Mouse (Mus musculus) T-cell, adult 2 months (primary cell): ENCODE data around the gene Tnip2.

Experiments
- DNase-seq: peaks from one replicate; pipeline ENCODE4 v3.0.0; 2022; ENCODE audit warnings: low spot score

Tnip2 gene

DNA sequence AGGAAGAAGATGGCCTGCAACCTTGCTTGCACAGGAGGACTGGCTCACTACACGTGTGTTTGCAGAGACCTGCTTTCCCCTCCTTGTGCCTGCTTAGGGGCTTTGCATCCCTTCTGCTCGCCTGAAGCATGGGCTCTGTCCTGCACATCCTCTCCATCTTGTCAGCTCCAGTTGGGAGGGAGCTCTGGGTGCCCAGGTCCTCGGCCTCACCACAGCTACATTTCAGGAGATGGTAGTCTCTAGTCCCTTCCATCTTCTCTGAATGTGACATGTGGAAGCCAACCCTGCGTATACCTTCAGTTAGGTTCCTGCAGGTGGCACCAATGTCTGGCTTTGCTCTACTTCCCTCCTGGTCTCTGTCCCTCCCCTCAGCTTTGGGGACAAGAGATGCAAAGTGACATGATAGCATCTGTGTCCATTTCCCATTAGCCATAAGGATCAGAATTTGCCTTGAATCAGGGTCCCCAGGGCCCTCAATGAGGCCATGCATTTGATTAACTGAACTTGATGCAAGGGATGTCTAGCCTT, 10.2 kb upstream of the Tnip2 start:
- no peak for DNase-seq

DNA sequence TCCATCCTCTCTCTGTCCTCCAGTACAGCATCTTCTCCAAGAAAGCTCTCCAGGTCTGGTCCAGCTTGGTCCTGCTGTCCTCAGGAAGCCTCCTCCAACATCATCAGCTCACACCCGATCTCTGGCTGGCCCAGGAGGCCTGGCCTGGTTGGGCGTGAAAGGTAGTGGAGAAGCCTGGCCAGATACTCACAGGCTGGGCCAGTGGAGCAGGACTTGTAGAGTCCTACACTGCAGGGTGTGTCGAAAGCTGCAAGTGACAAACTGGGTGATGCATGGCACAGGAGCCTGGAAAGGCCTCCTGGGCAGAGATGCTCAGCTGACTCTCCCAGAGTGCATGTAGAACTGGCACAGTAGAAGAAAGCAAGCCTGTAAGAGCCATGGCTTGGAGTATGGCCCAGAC, 7.5 kb upstream of the Tnip2 start:
- no peak for DNase-seq

DNA sequence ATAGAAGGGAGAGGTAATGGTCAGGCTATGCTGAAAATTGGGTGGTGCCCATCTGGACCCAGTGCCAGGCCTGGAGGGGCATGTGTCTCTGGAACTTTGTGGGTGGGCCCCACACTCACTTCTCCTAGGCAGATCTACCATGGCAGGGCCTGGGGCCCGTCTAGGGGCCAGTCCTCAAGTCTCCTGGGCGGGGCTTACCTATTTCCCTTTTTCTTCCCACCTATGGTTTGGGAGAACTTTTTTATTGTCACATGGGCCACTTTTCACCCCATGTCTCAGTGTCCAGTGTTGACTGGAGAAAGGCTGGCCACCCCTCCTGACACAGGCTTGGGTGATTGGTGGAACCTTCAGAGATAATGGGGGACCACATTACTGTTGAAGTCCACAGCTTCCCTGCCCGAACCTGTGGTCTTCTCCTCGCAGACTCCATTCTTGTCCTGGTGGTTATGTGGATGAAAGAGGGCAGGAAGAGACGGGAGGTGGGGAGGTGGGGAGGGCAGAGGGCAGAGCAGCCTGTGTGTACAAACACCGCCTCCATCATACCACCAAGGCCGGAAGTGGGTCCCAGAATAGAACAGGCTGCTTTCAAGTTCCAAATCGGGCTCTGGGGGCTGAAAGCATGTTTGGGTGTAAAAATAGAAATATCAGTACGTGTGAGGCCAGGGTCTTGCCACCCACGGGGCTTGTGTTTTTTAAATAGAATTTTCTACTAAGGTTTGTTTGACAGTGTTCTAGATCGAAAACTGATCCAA, 6.8 kb upstream of the Tnip2 start:
- DNase-seq, result peak; percentile 78

DNA sequence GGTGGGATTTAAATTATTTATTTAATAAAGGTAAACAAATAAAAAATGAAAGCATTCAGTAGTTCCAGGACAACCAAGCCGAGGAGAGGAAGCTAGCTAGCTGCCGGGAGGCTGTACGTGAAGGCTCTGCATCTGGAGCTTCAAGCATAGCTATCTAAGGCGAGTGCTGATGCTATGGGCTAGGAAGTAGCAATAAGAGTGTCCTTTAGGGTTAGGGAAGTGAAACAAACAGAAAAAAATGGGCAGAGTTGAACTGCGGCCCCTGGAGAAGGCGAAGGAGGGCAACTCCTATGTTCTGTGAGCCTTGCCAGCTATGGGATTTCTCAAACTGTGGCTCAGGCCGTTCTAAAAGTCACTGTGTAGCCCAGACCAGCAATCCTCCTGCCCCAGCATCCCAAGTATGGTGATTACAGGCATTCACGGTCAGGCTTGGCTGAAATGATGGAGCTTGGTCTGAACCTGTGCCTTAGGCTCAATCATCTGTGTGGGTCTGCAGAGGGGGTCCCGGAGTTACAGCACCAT, 5.7 kb upstream of the Tnip2 start:
- no peak for DNase-seq

DNA sequence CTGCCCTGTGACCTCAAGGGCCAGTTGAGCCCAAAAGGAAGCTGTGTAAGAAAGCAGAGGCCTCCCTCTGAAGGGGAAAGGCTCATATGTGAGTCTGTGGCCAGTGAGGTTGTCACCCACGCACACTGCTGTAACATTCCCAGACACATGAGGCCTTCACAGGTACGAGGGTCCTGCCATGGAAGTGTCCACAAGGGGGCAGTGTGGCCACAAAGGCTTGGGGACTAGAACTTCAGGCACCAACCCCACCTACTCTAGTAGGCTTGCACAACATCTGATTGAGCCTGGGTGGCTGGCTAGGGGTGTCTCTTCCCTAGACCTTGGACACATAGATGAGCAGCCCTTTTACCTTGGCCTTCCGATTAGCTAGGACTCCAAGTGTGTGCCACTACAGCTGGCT, 4.1 kb upstream of the Tnip2 start:
- peak; percentile 82 for DNase-seq

DNA sequence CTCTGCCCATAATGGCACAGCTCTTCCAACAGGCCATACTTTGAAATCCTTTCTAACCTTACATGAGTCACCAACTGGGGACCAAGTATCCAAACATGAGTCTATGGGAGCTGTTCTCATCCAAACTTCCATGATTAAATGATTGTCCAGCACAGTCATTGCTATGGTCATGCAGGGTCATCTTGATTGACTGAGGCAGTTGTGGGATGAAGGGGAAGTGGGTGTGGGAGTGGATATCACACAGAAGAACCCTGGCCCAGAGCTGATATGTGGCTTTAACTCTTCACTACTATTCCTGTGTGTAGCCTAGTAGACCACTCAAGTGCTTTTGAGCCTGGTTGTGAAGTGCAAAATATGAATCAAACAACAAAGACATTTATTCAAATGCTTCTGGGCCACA, 1.3 kb upstream of the Tnip2 start:
- no peak for DNase-seq

DNA sequence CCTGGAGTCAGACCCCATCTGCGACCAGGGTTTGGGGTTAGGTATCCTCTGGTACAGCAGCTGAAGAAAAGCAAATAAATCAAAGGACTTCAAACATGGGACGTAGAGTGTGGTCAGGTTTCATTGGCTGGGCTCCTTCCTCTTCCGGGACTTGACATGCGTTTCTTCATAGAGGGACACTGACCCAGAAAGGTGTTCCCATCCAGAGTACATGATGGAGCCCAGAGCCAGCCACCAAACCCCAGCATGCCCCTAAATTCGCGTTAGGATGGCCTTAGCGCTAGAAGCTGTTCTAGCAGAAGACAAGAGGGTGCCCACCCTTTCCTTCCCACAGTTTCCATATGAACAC, 401 bp upstream of the Tnip2 start:
- no peak for DNase-seq

- no peak for DNase-seq
Measured at GRCm38 (mm10) chr5:34512486-34512885, 1.3 kb downstream of the Tnip2 start.

DNA sequence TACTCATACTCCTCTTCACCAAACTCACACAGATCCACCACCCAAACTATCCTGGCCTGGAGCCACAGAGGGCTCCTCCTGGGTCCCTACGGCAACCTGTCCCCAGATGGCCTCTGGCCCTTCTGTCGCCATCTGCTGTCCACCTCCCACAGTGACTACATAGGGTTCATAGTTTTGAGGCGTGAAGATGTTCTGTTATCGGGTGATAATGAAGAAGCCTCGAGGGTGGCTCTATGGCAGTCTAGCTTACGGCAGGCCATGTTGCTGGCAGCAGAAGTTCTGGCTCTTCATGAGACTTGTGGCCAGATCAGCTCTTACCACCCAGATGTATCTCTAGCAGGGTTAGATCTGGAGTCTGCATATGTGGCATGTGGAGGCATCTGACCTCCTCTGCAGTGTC, 11.0 kb downstream of the Tnip2 start:
- no peak for DNase-seq

DNA sequence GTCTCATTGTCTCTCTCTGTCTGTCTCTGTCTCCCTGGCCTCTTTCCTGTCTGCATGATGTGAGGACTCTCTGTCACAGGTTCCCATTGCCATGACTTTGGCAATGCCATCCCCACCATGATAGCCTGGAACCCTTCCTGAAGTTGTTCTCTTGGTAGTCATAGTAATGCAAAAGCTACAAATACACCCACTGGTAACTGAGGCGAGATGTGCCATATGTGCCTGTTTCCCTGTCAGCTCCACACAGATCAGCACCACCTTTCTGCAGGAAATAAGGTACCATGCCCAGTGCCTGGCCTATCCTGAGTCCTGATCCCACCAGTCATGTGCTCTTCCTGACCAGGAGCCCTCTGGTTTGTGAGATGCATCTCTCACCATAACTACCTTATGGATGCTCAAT, 11.4 kb downstream of the Tnip2 start:
- no peak for DNase-seq

DNA sequence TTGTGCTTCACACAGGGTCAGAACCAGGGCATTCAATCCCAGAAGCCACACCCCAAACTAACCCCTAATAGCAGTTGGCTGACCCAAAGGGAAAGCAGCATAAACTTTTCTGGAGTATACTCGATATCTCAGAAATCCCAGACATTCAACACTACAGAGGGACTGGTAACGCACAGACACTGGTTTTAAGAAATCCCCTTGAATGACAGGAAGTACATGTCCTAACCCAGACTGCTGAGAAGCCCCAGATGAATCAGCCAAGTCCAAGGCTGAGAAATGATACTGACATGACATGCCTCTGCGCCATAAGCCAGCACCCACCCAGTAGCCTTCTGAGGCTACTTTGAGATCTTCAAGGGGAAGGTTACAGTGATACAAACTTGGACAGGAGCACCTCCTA, 12.2 kb downstream of the Tnip2 start:
- DNase-seq, result no peak

- no peak for DNase-seq
Measured at GRCm38 (mm10) chr5:34500886-34501285, 12.9 kb downstream of the Tnip2 start.

GRCm38 (mm10) chr5:34496745-34497144, 17.0 kb downstream of the Tnip2 start:
- no peak for DNase-seq

DNA sequence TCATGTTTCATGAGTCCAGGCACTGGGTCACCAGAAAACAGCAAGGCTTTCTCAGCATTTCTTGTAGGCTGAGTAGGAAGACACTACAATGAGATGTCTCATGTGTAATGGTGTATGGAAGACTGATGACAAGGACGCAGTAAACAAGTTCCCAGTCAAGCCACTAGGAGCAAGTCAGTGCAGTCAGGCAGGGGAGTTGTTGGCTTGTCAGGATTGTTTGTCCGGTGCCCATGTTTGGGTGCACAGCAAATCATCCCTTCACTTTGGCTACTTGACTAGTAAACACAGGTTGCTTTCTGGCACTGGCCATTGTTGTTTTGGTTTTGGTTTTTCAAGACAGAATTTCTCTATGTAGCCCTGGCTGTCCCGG, 24.4 kb downstream of the Tnip2 start:
- no peak for DNase-seq

- DNase-seq, result no peak
Measured at GRCm38 (mm10) chr5:34488741-34489417, 24.9 kb downstream of the Tnip2 start.

DNA sequence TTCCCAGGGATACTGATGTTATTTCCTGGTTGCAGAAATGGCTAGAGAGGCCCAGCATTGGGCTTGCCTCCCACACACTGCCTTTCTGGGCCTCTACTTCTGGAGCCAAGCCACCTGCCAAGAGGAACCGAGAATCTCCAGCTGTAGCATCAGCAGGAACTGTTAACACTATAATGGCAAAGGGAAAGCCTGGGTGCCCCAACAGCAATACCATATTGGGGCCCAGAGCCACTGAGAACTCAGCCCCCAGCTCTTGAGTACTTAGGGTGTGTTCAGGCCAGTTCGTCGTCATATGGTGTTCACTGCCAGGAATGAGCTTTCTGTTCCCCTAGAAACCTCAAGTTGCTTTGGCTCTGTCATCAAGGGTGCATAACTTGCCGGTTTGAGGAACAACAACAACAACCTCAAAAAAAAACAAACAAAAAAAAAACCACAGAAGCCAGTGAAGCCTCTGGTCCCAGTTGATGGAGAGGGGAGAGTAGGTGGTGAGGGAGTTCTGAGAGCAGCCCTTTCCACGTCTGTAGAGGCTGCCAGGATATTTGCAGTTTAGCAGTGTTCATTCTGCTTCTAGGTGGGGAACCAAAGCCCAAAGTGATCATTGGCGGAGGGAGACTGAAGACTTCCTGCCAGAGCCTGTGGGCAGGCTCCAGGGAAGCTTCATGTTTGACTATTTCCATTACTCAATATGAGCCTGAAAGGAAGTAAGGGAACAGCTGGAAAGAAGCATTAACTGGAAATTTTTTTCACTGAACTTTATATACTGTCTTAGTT, 26.3 kb downstream of the Tnip2 start:
- no peak for DNase-seq

DNA sequence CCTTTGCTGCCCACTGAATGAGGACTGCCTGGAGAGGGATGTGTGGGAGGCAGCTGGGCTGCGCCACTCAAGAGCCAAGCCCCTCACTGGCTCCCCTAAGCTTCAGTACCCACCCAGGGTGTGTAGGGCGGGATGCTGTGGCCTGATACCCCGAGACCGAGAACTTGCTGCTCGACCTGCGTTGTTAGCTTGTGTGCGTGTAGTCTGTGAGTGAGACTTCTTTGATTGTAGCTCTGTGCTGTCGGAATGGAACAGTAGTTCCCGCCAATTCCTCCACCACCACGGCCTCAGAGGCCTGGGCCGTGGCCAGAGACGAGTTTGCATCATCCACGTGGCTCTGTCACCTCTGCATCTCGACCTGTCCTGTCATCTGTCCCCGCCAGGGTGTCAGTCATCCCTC, 28.1 kb downstream of the Tnip2 start:
- no peak for DNase-seq

GRCm38 (mm10) chr5:34480926-34481325, 32.9 kb downstream of the Tnip2 start:
- DNase-seq, result no peak

GRCm38 (mm10) chr5:34468039-34468775, 45.6 kb downstream of the Tnip2 start:
- DNase-seq, result no peak

- no peak for DNase-seq
Measured at GRCm38 (mm10) chr5:34466648-34467047, 47.1 kb downstream of the Tnip2 start.

DNA sequence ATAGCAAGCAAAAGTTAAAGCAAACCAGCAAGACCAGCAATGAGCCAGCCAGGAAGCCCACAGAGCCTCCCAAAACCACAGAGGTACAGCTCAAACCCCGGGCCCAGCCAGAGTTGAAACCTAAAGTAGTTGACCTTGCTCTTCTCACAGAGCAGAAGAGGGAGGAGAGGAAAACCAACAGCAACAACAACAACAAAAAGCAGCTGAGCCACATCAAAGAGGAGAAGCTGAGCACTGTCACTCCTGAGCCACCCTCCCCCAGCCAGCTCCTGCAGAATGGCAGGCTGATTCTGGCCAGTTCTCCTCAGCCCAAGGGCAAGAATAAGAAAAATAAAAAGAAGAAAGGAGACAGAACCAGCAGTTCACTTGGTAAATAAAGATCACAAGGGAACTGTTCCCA, 47.7 kb downstream of the Tnip2 start:
- DNase-seq, result peak; percentile 37

DNA sequence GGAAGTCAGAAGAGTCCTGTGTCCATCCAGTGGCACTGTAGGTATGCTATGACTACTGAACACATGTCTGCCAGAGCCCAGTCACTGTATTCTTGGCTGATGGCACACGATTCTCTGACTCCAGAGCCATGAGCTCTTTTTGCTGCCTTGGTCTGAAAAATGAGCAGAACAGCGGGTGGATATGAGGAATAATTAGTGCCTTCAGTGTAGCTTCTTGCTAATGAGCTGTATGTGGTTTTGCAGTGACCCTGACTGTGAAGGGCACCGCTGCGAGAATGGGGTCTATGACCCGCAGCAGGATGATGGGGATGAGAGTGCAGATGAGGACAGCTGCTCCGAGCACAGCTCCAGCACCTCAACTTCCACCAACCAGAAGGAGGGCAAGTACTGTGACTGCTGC, 52.0 kb downstream of the Tnip2 start:
- no peak for DNase-seq
